Mouse (Mus musculus) T-helper 2 cell (primary cell): ENCODE results near the gene Apoe.

Experiments used
- in situ Hi-C: fragments of 300-600 bp; cut with MboI, MseI; formaldehyde crosslinking; loops from one replicate; pipeline ENCODE4 v1.15.1; 2025; ENCODE audit warnings: high pct_unique_total_duplicates

Apoe gene

GRCm38 (mm10) chr7:19664955-19665841, 33.8 kb downstream of the Apoe start, which contains the start of gene Clptm1:
Gene Clptm1 (minus strand): TSS chr7:19665033.
- in situ Hi-C loops, result loop anchor here (5.0 kb wide), 1 partner anchor 47 kb away; no protein-coding TSS in a partner anchor

GRCm38 (mm10) chr7:19664455-19664954, 34.5 kb downstream of the Apoe start:
- in situ Hi-C loops, result no loop called here

- in situ Hi-C loops, result no loop called here
These were observed 35.0 kb downstream of the Apoe start for GRCm38 (mm10) chr7:19663940-19664339.

GRCm38 (mm10) chr7:19652614-19653013, 46.4 kb downstream of the Apoe start:
- in situ Hi-C loops, result no loop called here

GRCm38 (mm10) chr7:19651063-19651786, 47.8 kb downstream of the Apoe start:
- in situ Hi-C loops, result no loop called here
